Mouse (Mus musculus) stomach, embryonic 16.5 days (tissue): ENCODE data around the gene Tmem106c. TPM values are rescaled to one million over a fixed set of nuclear protein-coding genes. Genes with fewer than 3 reads are reported as not detected.

Experiments
- ATAC-seq: fragments of 200-750 bp; cut with Nextera tagmentation; 2 replicates; pipeline ENCODE4 v1.8.0; 2017; ENCODE audit warnings: moderate number of reproducible peaks, moderate TSS enrichment; ENCODE audit not compliant: insufficient read depth, low FRiP score
- H3K27ac ChIP-seq: fragments of 300-500 bp; sonication (generic); 2 replicates; pipeline ENCODE4 v1.5.1; 2014; ENCODE audit warnings: low read length
- H3K27me3 ChIP-seq: fragments of 300-500 bp; sonication (generic); 2 replicates; pipeline ENCODE4 v1.6.1; 2014; ENCODE audit warnings: low read length, control low read depth, mixed read lengths; ENCODE audit not compliant: control insufficient read depth, insufficient read depth
- H3K36me3 ChIP-seq: fragments of 300-500 bp; sonication (generic); 2 replicates; pipeline ENCODE4 v1.6.1; 2014; ENCODE audit warnings: low read length; ENCODE audit not compliant: control insufficient read depth, insufficient read depth
- H3K4me1 ChIP-seq: fragments of 300-500 bp; sonication (generic); 2 replicates; pipeline ENCODE4 v1.6.1; 2014; ENCODE audit warnings: low read length, control low read depth, mixed read lengths; ENCODE audit not compliant: control insufficient read depth, insufficient read depth
- H3K4me2 ChIP-seq: fragments of 300-500 bp; sonication (generic); 2 replicates; pipeline ENCODE4 v1.6.1; 2014; ENCODE audit warnings: low read depth, low read length, mixed read lengths
- H3K4me3 ChIP-seq: fragments of 300-500 bp; sonication (generic); replicated peaks from 2 replicates; pipeline ENCODE4 v1.5.1; 2014; ENCODE audit warnings: mild to moderate bottlenecking, low read length
- H3K9ac ChIP-seq: fragments of 300-500 bp; sonication (generic); 2 replicates; pipeline ENCODE4 v1.6.1; 2014; ENCODE audit warnings: low read length
- H3K9me3 ChIP-seq: fragments of 300-500 bp; sonication (generic); replicated peaks from 2 replicates; pipeline ENCODE4 v1.6.1; 2016; ENCODE audit warnings: low read length, control low read depth; ENCODE audit not compliant: control insufficient read depth
- whole genome bisulfite sequencing: fragments of 180-500 bp; shearing (Covaris S2); extraction: QIAGEN DNeasy Blood & Tissue Kit; methylation state at CpG from one replicate; pipeline ENCODE4 v1.1.7; 2014; 5-methylcytosine and 5-hydroxymethylcytosine counted together
- polyA plus RNA-seq: library from polyadenylated mRNA; unstranded; fragments of >200 nt; fragmentation: Nextera tagmentation; extraction: Ambion mirVana; gene quantifications from 2 replicates; pipeline ENCODE4 v1.2.1, GENCODE M21; 2015

Tmem106c gene
- polyA plus RNA-seq, 1 experiment from 2014 or later, result 43.1 TPM

DNA sequence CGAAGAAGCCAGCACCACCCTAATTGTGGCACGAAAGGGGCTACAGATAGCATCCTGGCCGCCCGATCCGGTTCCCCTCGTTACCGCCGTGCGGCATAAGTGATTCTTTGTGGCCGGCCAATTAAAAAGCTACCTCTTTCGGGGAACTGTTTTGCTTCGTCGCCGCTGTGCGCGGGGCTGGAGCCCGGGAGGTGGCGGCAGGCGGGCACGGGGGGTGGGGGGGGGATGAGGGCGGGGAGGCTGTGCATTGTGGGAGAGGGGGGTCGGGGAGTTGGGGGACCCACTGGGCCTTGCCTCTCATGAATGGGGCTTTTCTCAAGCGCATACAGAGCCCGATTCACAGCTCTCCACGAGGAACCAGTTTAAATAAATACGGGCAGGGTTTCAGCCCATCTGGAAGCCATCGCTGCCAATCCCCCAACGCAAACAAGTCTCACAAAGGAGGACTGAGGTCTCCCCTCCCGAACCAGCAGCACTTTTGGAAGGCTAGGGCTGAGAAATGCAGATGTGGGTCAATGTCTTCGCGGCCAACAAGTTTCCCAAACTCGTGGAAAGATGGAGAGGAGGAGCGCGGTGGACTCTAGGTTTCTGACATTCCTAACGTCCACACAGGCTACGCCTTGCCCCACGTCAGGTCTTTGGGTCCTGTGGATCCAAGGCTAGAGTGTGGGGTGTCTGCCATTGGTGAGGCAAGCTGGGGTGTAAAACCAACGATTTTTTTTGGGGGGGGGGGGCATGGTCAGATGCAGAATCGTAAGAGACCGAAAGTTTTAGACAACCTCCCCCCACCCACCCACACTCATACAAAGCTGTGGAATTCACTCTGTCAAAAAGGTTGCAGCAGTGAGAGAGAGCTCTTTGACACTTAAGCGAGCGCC is 38.4 kb downstream of the Tmem106c start:
- peak overlapping the region; percentile 54 for H3K4me2 ChIP-seq
- WGBS, result under 1% methylated on average over 42 of the region's 42 CpGs
- peaks cover 38% of the 10 kb centered on the region for H3K4me1 ChIP-seq
- H3K27me3 ChIP-seq, result peaks cover 74% of the 10 kb centered on the region
- peak overlapping the region; percentile 36 for H3K4me3 ChIP-seq
- no peaks in the 10 kb centered on the region for H3K36me3 ChIP-seq
- no peak overlapping the region; the same call in 1 of the 2 replicates for H3K9ac ChIP-seq
- H3K9me3 ChIP-seq, result no peaks in the 10 kb centered on the region
- H3K27ac ChIP-seq, result no peak overlapping the region
- no peak for ATAC-seq

DNA sequence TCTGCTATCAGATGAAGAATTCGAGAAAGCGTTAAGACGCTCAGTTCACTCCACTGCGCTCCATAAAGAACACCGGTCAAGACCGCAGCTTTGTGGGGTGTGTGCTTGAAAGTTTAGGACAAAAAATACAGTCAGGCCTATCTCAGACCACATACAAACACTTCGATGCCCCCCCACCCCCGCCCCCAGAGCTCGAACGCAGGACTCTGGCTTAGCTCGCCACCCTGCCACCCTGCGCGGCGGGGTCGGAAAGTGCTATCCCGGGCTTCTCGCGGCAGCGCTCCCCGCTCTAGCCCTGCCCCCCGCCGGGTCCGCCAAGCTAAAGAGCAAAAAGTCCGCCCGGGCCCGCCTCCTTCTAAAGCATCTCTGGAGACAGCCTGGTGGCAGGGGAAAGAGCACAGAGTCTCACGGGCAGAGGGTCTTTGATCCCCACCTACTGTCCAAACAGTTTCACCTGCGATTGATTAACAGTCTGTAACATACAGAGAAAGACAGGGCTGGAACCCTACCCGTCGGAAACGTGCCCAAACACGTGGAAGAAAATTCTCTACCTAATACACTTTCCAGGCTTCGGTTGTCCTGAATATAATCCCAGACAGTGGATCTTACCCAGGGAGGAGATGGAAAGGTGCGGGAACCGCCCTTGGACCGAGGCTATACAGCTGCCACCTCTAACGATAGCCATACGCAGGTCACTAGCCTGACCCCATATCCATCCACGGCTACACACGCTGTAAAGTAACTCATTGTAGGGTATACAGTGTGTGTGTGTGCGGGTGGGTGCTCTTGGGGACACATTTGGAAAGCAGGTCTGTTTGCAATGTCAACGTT is 39.2 kb downstream of the Tmem106c start:
- H3K4me3 ChIP-seq, result peak overlapping the region; percentile 36
- ATAC-seq, result no peak
- H3K27me3 ChIP-seq, result peaks cover 74% of the 10 kb centered on the region
- under 1% methylated on average over 42 of the region's 42 CpGs for WGBS
- H3K9me3 ChIP-seq, result no peaks in the 10 kb centered on the region
- H3K4me1 ChIP-seq, result peaks cover 38% of the 10 kb centered on the region
- peak overlapping the region; percentile 54 for H3K4me2 ChIP-seq
- no peak overlapping the region; the same call in 1 of the 2 replicates for H3K9ac ChIP-seq
- H3K27ac ChIP-seq, result no peak overlapping the region
- no peaks in the 10 kb centered on the region for H3K36me3 ChIP-seq

DNA sequence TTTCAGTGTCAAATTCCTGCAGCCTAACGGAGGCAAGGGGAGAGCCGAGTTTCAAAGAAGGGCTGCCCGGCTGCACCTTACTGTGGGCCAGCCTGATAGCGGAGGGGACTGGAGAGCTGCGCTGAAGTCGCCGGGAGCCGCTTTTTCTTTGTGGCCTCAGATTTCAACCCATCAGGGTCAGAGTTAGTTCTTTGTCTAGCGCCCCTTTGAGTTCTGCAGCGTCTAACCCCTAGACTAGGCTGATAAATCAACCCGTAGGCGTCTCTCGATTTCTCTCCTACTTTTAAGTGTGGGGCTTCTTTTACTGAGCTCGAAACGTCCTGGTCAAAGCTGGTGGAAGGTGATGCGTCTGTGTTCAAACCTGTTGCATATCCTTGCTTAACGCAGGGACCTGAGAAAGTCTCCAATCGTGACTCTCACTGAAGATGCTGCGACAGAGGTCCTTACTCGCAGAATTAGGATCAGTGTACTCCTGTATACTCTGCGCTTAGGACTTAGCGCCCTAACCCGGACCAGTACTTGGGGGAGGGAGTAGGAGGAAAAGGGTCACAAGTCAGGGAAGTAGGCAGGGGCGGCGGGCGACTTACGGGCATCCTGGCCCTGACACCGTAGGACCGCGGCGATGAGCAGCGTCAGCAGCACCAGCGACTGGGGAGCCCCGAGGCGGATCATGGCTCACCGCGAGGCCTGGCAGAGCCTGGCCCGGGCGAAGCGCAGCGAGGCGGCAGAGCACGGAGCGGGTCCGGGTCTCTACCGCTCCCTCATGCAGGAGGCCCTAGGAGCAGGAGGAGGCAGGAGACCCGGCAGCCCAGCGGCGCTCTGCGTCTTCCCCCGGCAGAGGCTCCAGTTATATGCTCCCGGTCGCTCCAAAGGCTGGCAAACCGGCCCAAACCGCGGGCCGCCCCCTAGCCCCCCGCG is 40.1 kb downstream of the Tmem106c start, which contains the start of gene Col2a1:
Col2a1 (minus strand) TSS at position 874 of the 918 bp plus-strand sequence.
- H3K9ac ChIP-seq, result peak within 1 kb of the TSS; percentile 52; the same call in 1 of the 2 replicates
- no peak; the same call in 1 of the 2 replicates for ATAC-seq

GRCm38 (mm10) chr15:98004740-98005159 is 40.8 kb downstream of the Tmem106c start:
- Histone ChIP-seq H3K27me3 (peaks cover 63% of the 10 kb centered on the region), H3K9ac (peak overlapping the region; percentile 52; the same call in 1 of the 2 replicates), H3K9me3 (no peaks in the 10 kb centered on the region), H3K4me3 (peak overlapping the region; percentile 35), H3K4me2 (peak overlapping the region; percentile 54), H3K27ac (no peak overlapping the region), H3K4me1 (peaks cover 38% of the 10 kb centered on the region), H3K36me3 (no peaks in the 10 kb centered on the region)
- no peak for ATAC-seq
- WGBS, result 2% methylated on average over 19 of the region's 19 CpGs

More for the DNA sequence above, 40.1 kb downstream of the Tmem106c start, which contains the start of gene Col2a1:
- H3K4me1 ChIP-seq, result peaks cover 38% of the 10 kb centered on the region
- 2% methylated on average over 59 of the region's 59 CpGs for WGBS
- H3K4me3 ChIP-seq, result peak within 1 kb of the TSS; percentile 36
- no peak within 1 kb of the TSS for H3K27ac ChIP-seq
- H3K9me3 ChIP-seq, result no peaks in the 10 kb centered on the region
- peaks cover 66% of the 10 kb centered on the region for H3K27me3 ChIP-seq
- H3K4me2 ChIP-seq, result peak within 1 kb of the TSS; percentile 54
- H3K36me3 ChIP-seq, result no peaks in the 10 kb centered on the region

DNA sequence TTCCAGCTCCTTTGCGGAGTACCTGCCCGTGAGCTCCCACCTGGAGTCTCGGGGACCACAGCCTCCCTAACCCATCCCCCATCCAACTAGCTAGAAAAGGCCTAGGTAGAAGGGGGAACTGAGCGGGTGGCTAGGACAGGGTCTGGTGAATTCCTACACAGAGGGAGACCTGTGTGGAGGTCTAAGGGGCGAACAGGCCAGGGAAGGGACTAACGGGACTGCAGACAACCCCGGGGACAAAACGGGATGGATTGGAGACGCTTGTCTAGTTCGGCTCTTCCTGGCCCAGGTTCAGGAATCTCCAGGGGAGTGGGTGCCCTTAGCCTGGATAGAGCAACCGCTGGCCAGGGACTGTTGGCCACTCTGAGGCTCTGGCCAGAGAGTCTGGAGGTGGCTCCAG is 41.2 kb downstream of the Tmem106c start:
- Histone ChIP-seq H3K9me3 (no peaks in the 10 kb centered on the region), H3K27me3 (peaks cover 59% of the 10 kb centered on the region), H3K4me2 (no peak overlapping the region), H3K36me3 (no peaks in the 10 kb centered on the region), H3K4me3 (no peak overlapping the region), H3K9ac (no peak overlapping the region), H3K4me1 (peaks cover 38% of the 10 kb centered on the region), H3K27ac (no peak overlapping the region)
- no peak for ATAC-seq
- 14% methylated on average over 11 of the region's 11 CpGs for WGBS

- Histone ChIP-seq H3K9ac (no peak overlapping the region), H3K4me1 (no peaks in the 10 kb centered on the region), H3K27me3 (0 out of 2 replicates have a peak, but pooled peaks cover 3% of the 10 kb centered on the region), H3K4me2 (no peak overlapping the region), H3K27ac (no peak overlapping the region), H3K36me3 (no peaks in the 10 kb centered on the region), H3K9me3 (no peaks in the 10 kb centered on the region), H3K4me3 (no peak overlapping the region)
- WGBS, result 68% methylated on average over 6 of the region's 6 CpGs
- no peak for ATAC-seq
These were observed 48.8 kb downstream of the Tmem106c start for GRCm38 (mm10) chr15:98012810-98013209.

- Histone ChIP-seq H3K27ac (no peak overlapping the region), H3K4me1 (no peaks in the 10 kb centered on the region), H3K4me2 (no peak overlapping the region), H3K4me3 (no peak overlapping the region), H3K27me3 (no peaks in the 10 kb centered on the region), H3K36me3 (no peaks in the 10 kb centered on the region), H3K9me3 (no peaks in the 10 kb centered on the region), H3K9ac (no peak overlapping the region)
- WGBS, result 77% methylated on average over 4 of the region's 4 CpGs
- ATAC-seq, result no peak
These were observed 53.9 kb downstream of the Tmem106c start for GRCm38 (mm10) chr15:98017925-98018324.

DNA sequence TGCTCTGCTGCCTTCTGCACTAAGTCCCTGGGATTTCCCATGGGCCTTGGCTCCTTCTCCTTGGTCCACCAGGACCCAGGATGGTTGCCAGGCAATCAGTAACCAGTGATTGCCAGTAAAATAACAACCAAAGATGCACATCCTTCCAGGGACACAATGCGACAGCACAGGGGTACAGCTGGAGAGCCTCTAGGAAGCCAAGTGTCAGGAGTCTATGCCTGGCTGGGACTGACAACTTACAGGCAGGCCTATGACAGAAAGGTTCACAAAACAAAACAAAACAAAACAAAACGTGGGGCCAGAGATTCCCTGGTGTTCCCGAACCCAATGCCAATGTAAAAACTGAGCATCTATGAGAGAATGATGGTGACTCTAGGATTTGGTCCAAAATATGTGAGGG is 55.0 kb downstream of the Tmem106c start:
- no peaks in the 10 kb centered on the region for H3K9me3 ChIP-seq
- H3K36me3 ChIP-seq, result no peaks in the 10 kb centered on the region
- H3K27ac ChIP-seq, result no peak overlapping the region
- H3K4me1 ChIP-seq, result no peaks in the 10 kb centered on the region
- no peaks in the 10 kb centered on the region for H3K27me3 ChIP-seq
- H3K9ac ChIP-seq, result no peak overlapping the region
- WGBS, result 60% methylated on average over 3 of the region's 3 CpGs
- no peak for ATAC-seq
- H3K4me2 ChIP-seq, result no peak overlapping the region
- H3K4me3 ChIP-seq, result no peak overlapping the region
